Mouse (Mus musculus) ES-E14 (cell line): ENCODE results near the gene Gpc6. TPM values are rescaled to one million over a fixed set of nuclear protein-coding genes. Genes with fewer than 3 reads are reported as not detected.

Experiments
- DNase-seq: peaks from one replicate; pipeline ENCODE4 v3.0.0-alpha.2; 2013; ENCODE audit warnings: low read depth, low spot score
- H3K27ac ChIP-seq: 2 replicates; pipeline ENCODE4 v1.5.1; 2012; ENCODE audit warnings: low read depth, mild to moderate bottlenecking, low read length, moderate library complexity, mixed read lengths; ENCODE audit not compliant: poor library complexity, insufficient read depth, severe bottlenecking
- H3K36me3 ChIP-seq: 2 replicates; pipeline ENCODE4 v1.6.1; 2012; ENCODE audit warnings: mild to moderate bottlenecking, low read length, moderate library complexity, mixed read lengths; ENCODE audit not compliant: control insufficient read depth, poor library complexity, insufficient read depth, severe bottlenecking
- H3K4me1 ChIP-seq, 2 experiments: fragments of 150-350 bp in 1 of 2; sonication (generic) in 1 of 2; 2 replicates each; pipeline ENCODE4 v1.6.1; 2012; ENCODE audit warnings: low read length in 2 of 2, mild to moderate bottlenecking in 1 of 2, mixed read lengths in 1 of 2; ENCODE audit not compliant: control insufficient read depth in 2 of 2, insufficient read depth in 2 of 2, poor library complexity in 1 of 2
- H3K4me3 ChIP-seq, 2 experiments: fragments of 150-350 bp in 1 of 2; sonication (generic) in 1 of 2; 2 replicates each; pipeline ENCODE4 v1.5.1; 2012; ENCODE audit warnings: low read length in 2 of 2, low read depth in 1 of 2, mild to moderate bottlenecking in 1 of 2, mixed read lengths in 1 of 2; ENCODE audit not compliant: insufficient read depth in 1 of 2, poor library complexity in 1 of 2, severe bottlenecking in 1 of 2
- H3K9ac ChIP-seq: 2 replicates; pipeline ENCODE4 v1.6.1; 2012; ENCODE audit warnings: low read depth, mild to moderate bottlenecking, low read length, mixed read lengths; ENCODE audit not compliant: poor library complexity, insufficient read depth, severe bottlenecking
- H3K9me3 ChIP-seq: fragments of 150-350 bp; sonication (generic); 2 replicates; pipeline ENCODE4 v1.6.1; 2012; ENCODE audit warnings: low read depth, mild to moderate bottlenecking, low read length; ENCODE audit not compliant: control insufficient read depth, insufficient read depth
- CHD2 ChIP-seq: IDR thresholded peaks from 2 replicates; pipeline ENCODE4 v1.6.1; 2014; ENCODE audit warnings: mild to moderate bottlenecking, low read depth, low read length, inconsistent platforms
- HCFC1 ChIP-seq: IDR thresholded peaks from 2 replicates; pipeline ENCODE4 v1.6.1; 2012; ENCODE audit warnings: low read length, inconsistent platforms, borderline replicate concordance; ENCODE audit not compliant: insufficient read depth
- MAFK ChIP-seq: IDR thresholded peaks from 2 replicates; pipeline ENCODE4 v1.6.1; 2014; ENCODE audit warnings: mild to moderate bottlenecking, low read depth, low read length, inconsistent platforms; ENCODE audit not compliant: insufficient read depth
- ZC3H11A ChIP-seq: IDR thresholded peaks from 2 replicates; pipeline ENCODE4 v1.6.1; 2012; ENCODE audit warnings: low read depth, mild to moderate bottlenecking, inconsistent platforms, low read length, borderline replicate concordance
- ZNF384 ChIP-seq: IDR thresholded peaks from 2 replicates; pipeline ENCODE4 v1.6.1; 2012; ENCODE audit warnings: low read depth, low read length, inconsistent platforms
- in situ Hi-C, 2 experiments: fragments of 600-800 bp; cut with MboI; formaldehyde crosslinking; loops; one replicate each; pipeline ENCODE4 v1.15.1; 2025; ENCODE audit warnings: low sequenced_read_pairs in 2 of 2, inconsistent platforms in 1 of 2; ENCODE audit not compliant: unreplicated experiment in 2 of 2
- total RNA-seq: library from RNA; depleted of rRNA; stranded (reverse); fragments of 300-350 nt; gene quantifications from 2 replicates; pipeline ENCODE4 v1.2.3, GENCODE M21; 2012

Gene Gpc6
- total RNA-seq, 1 experiment: 3.2 TPM

- Histone ChIP-seq H3K9ac (no peak overlapping the region), H3K4me3 (no peak overlapping the region), H3K36me3 (no peaks in the 10 kb centered on the region), H3K27ac (no peak overlapping the region), H3K9me3 (no peaks in the 10 kb centered on the region), H3K4me1 (no peaks in the 10 kb centered on the region)
- in situ Hi-C loops: no loop called here
- TF ChIP-seq HCFC1 (no peak), CHD2 (no peak), ZC3H11A (no peak), ZNF384 (no peak), MAFK (no peak)
- DNase-seq: no peak
These were observed 725.0 kb downstream of the Gpc6 start for GRCm38 (mm10) chr14:117650141-117650540.

GRCm38 (mm10) chr14:117651271-117651670 lies 726.2 kb downstream of the Gpc6 start:
- H3K9me3 ChIP-seq: no peaks in the 10 kb centered on the region
- no peaks in the 10 kb centered on the region for H3K4me1 ChIP-seq
- no peaks in the 10 kb centered on the region for H3K36me3 ChIP-seq
- TF ChIP-seq ZNF384 (no peak), MAFK (no peak), ZC3H11A (no peak), CHD2 (no peak), HCFC1 (no peak)
- no peak overlapping the region for H3K9ac ChIP-seq
- no peak for DNase-seq
- H3K27ac ChIP-seq: no peak overlapping the region
- in situ Hi-C loops: no loop called here
- no peak overlapping the region for H3K4me3 ChIP-seq

- no peak for DNase-seq
- no peaks in the 10 kb centered on the region for H3K4me1 ChIP-seq
- no peak overlapping the region for H3K4me3 ChIP-seq
- H3K36me3 ChIP-seq: no peaks in the 10 kb centered on the region
- H3K9me3 ChIP-seq: no peaks in the 10 kb centered on the region
- TF ChIP-seq CHD2 (no peak), HCFC1 (no peak), ZNF384 (no peak), ZC3H11A (no peak), MAFK (no peak)
- H3K9ac ChIP-seq: no peak overlapping the region
- no peak overlapping the region for H3K27ac ChIP-seq
- in situ Hi-C loops: no loop called here
These were observed 726.8 kb downstream of the Gpc6 start for GRCm38 (mm10) chr14:117651938-117652337.

GRCm38 (mm10) chr14:117655382-117655781 lies 730.3 kb downstream of the Gpc6 start:
- in situ Hi-C loops: no loop called here

GRCm38 (mm10) chr14:117659198-117659761 lies 734.2 kb downstream of the Gpc6 start:
- no peak for DNase-seq
- Histone ChIP-seq H3K36me3 (no peaks in the 10 kb centered on the region), H3K4me1 (no peaks in the 10 kb centered on the region)

More at GRCm38 (mm10) chr14:117655382-117655781, 730.3 kb downstream of the Gpc6 start:
- H3K4me1 ChIP-seq: no peaks in the 10 kb centered on the region
- no peak overlapping the region for H3K9ac ChIP-seq
- no peak for DNase-seq
- no peaks in the 10 kb centered on the region for H3K9me3 ChIP-seq
- no peaks in the 10 kb centered on the region for H3K36me3 ChIP-seq
- H3K4me3 ChIP-seq: no peak overlapping the region
- no peak overlapping the region for H3K27ac ChIP-seq
- TF ChIP-seq CHD2: no peak
- TF ChIP-seq MAFK: no peak
- no peak for TF ChIP-seq HCFC1
- no peak for TF ChIP-seq ZNF384
- TF ChIP-seq ZC3H11A: no peak

More at GRCm38 (mm10) chr14:117659198-117659761, 734.2 kb downstream of the Gpc6 start:
- Histone ChIP-seq H3K9me3 (no peaks in the 10 kb centered on the region), H3K9ac (no peak overlapping the region), H3K27ac (no peak overlapping the region), H3K4me3 (no peak overlapping the region)
- in situ Hi-C loops: no loop called here
- TF ChIP-seq HCFC1: no peak
- TF ChIP-seq ZC3H11A: no peak
- no peak for TF ChIP-seq MAFK
- TF ChIP-seq CHD2: no peak
- no peak for TF ChIP-seq ZNF384
